Mouse (Mus musculus) urinary bladder, adult 18-20 months (tissue): ENCODE results near the gene Trim38.

ENCODE experiments used
- DNase-seq, 2 experiments: peaks; one replicate each; pipeline ENCODE4 v3.0.0; 2022; ENCODE audit warnings: low spot score in 2 of 2, mixed read lengths in 2 of 2

The Trim38 gene

GRCm38 (mm10) chr13:23834836-23835235, 65.1 kb downstream of the Trim38 start:
- DNase-seq, result no peak

- DNase-seq, result no peak
These were observed 66.9 kb downstream of the Trim38 start for GRCm38 (mm10) chr13:23836630-23837029.

DNA sequence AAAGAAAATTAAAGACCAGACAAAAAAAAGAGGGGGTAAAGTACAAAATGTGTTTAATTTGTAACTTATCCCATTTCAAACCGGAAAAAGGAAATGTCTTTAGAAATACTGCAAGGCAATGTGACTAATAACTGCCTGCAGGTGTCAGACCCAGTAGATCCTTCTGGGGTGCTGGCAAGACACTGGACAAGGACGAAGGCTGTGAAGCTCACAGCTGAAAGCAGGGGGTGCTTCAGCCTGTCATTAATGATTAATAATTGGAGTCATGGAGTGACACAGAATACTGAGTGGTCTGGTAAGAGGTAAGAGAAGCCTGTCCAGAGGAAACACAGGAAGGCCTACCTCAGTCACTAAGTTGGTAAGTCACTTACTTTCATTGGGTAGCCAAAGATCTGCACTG, 69.6 kb downstream of the Trim38 start, which contains the start of gene Slc17a3:
TSS of gene Slc17a3 (plus strand) at position 127 of the 400 bp plus-strand sequence.
- no peak for DNase-seq
